Mouse (Mus musculus) intestine, embryonic 16.5 days (tissue): ENCODE results near the gene Maneal. TPM values are rescaled to one million over a fixed set of nuclear protein-coding genes. Genes with fewer than 3 reads are reported as not detected.

Experiments
- ATAC-seq: fragments of 200-750 bp; cut with Nextera tagmentation; 2 replicates; pipeline ENCODE4 v1.8.0; 2017; ENCODE audit warnings: moderate TSS enrichment, moderate library complexity
- H3K27ac ChIP-seq: fragments of 300-500 bp; sonication (generic); 2 replicates; pipeline ENCODE4 v1.5.1; 2014; ENCODE audit warnings: mild to moderate bottlenecking, low read length
- H3K27me3 ChIP-seq: fragments of 300-500 bp; sonication (generic); replicated peaks from 2 replicates; pipeline ENCODE4 v1.6.1; 2014; ENCODE audit warnings: low read length, control low read depth, mixed read lengths; ENCODE audit not compliant: control insufficient read depth, insufficient read depth
- H3K36me3 ChIP-seq: fragments of 300-500 bp; sonication (generic); 2 replicates; pipeline ENCODE4 v1.6.1; 2014; ENCODE audit warnings: low read length, control low read depth; ENCODE audit not compliant: control insufficient read depth, insufficient read depth
- H3K4me1 ChIP-seq: fragments of 300-500 bp; sonication (generic); 2 replicates; pipeline ENCODE4 v1.6.1; 2014; ENCODE audit warnings: low read length, control low read depth, mixed read lengths; ENCODE audit not compliant: control insufficient read depth, insufficient read depth
- H3K4me2 ChIP-seq: fragments of 300-500 bp; sonication (generic); 2 replicates; pipeline ENCODE4 v1.6.1; 2014; ENCODE audit warnings: low read depth, low read length, control low read depth
- H3K4me3 ChIP-seq: fragments of 300-500 bp; sonication (generic); 2 replicates; pipeline ENCODE4 v1.5.1; 2014; ENCODE audit warnings: mild to moderate bottlenecking, low read length
- H3K9ac ChIP-seq: fragments of 300-500 bp; sonication (generic); 2 replicates; pipeline ENCODE4 v1.6.1; 2014; ENCODE audit warnings: low read depth, low read length
- H3K9me3 ChIP-seq: fragments of 300-500 bp; sonication (generic); 2 replicates; pipeline ENCODE4 v1.6.1; 2016; ENCODE audit warnings: low read length, control low read depth; ENCODE audit not compliant: control insufficient read depth
- WGBS: fragments of 180-500 bp; shearing (Covaris S2); extraction: QIAGEN DNeasy Blood & Tissue Kit; methylation state at CpG from one replicate; pipeline ENCODE4 v1.1.7; 2014; 5-methylcytosine and 5-hydroxymethylcytosine counted together
- polyA plus RNA-seq: library from polyadenylated mRNA; unstranded; fragments of >200 nt; fragmentation: Nextera tagmentation; extraction: Ambion mirVana; gene quantifications from 2 replicates; pipeline ENCODE4 v1.2.1, GENCODE M21; 2015

Maneal gene
- polyA plus RNA-seq: 0.36 and 0.44 TPM in 2 replicates

- Histone ChIP-seq H3K4me3 (peak within 1 kb of the TSS; percentile 49), H3K27me3 (peaks cover 29% of the 10 kb centered on the region), H3K9me3 (no peaks in the 10 kb centered on the region), H3K4me1 (peaks cover 5% of the 10 kb centered on the region; the same call in 1 of the 2 replicates), H3K9ac (peak within 1 kb of the TSS; percentile 51; the same call in 1 of the 2 replicates), H3K4me2 (peak within 1 kb of the TSS; percentile 75), H3K36me3 (0 out of 2 replicates have a peak, but pooled peaks cover 4% of the 10 kb centered on the region), H3K27ac (no peak within 1 kb of the TSS)
- 7% methylated on average over 38 of the region's 77 CpGs for WGBS
- ATAC-seq: peak; percentile 18; the same call in 1 of the 2 replicates
These were observed at the start of gene Maneal for GRCm38 (mm10) chr4:124861283-124862188. Gene Maneal (minus strand): TSS chr4:124862171.

- Histone ChIP-seq H3K36me3 (no peaks in the 10 kb centered on the region), H3K4me2 (peak overlapping the region; percentile 38), H3K9ac (peak overlapping the region; percentile 7; the same call in 1 of the 2 replicates), H3K27me3 (0 out of 2 replicates have a peak, but pooled peaks cover 3% of the 10 kb centered on the region), H3K4me1 (peaks cover 8% of the 10 kb centered on the region; the same call in 1 of the 2 replicates), H3K9me3 (no peaks in the 10 kb centered on the region), H3K27ac (no peak overlapping the region), H3K4me3 (0 out of 2 replicates have a peak overlapping the region, but pooled peaks have one; percentile 17)
- ATAC-seq: peak; percentile 50
- 11% methylated on average over 21 of the region's 21 CpGs for WGBS
These were observed 44.2 kb upstream of the Maneal start for GRCm38 (mm10) chr4:124905971-124906822.

GRCm38 (mm10) chr4:124905417-124905816 is 43.4 kb upstream of the Maneal start:
- no peak for ATAC-seq
- no peaks in the 10 kb centered on the region for H3K9me3 ChIP-seq
- no peak overlapping the region for H3K9ac ChIP-seq
- H3K4me1 ChIP-seq: peaks cover 8% of the 10 kb centered on the region; the same call in 1 of the 2 replicates
- no peaks in the 10 kb centered on the region for H3K36me3 ChIP-seq
- 0 out of 2 replicates have a peak, but pooled peaks cover 3% of the 10 kb centered on the region for H3K27me3 ChIP-seq
- H3K27ac ChIP-seq: no peak overlapping the region
- H3K4me2 ChIP-seq: no peak overlapping the region
- WGBS: 56% methylated on average over 4 of the region's 4 CpGs
- no peak overlapping the region for H3K4me3 ChIP-seq

GRCm38 (mm10) chr4:124899906-124900305 is 37.9 kb upstream of the Maneal start:
- no peak overlapping the region for H3K4me2 ChIP-seq
- no peak for ATAC-seq
- no peak overlapping the region for H3K27ac ChIP-seq
- WGBS: 48% methylated on average over 5 of the region's 5 CpGs
- peaks cover 15% of the 10 kb centered on the region for H3K27me3 ChIP-seq
- H3K4me3 ChIP-seq: no peak overlapping the region
- H3K4me1 ChIP-seq: 0 out of 2 replicates have a peak, but pooled peaks cover under 1% of the 10 kb centered on the region
- H3K9me3 ChIP-seq: no peaks in the 10 kb centered on the region
- H3K9ac ChIP-seq: no peak overlapping the region
- no peaks in the 10 kb centered on the region for H3K36me3 ChIP-seq

GRCm38 (mm10) chr4:124898428-124898827 is 36.5 kb upstream of the Maneal start:
- 65% methylated on average over 10 of the region's 10 CpGs for WGBS

GRCm38 (mm10) chr4:124894508-124895428 is 32.8 kb upstream of the Maneal start:
- no peaks in the 10 kb centered on the region for H3K36me3 ChIP-seq

More at GRCm38 (mm10) chr4:124898428-124898827, 36.5 kb upstream of the Maneal start:
- Histone ChIP-seq H3K4me2 (no peak overlapping the region), H3K27me3 (peaks cover 27% of the 10 kb centered on the region), H3K9ac (no peak overlapping the region), H3K27ac (no peak overlapping the region), H3K36me3 (no peaks in the 10 kb centered on the region), H3K4me3 (no peak overlapping the region), H3K4me1 (peaks cover 6% of the 10 kb centered on the region), H3K9me3 (no peaks in the 10 kb centered on the region)
- no peak for ATAC-seq

GRCm38 (mm10) chr4:124893769-124894168 is 31.8 kb upstream of the Maneal start:
- Histone ChIP-seq H3K27ac (no peak overlapping the region), H3K27me3 (peaks cover 35% of the 10 kb centered on the region), H3K4me3 (no peak overlapping the region), H3K36me3 (no peaks in the 10 kb centered on the region), H3K9me3 (no peaks in the 10 kb centered on the region), H3K4me1 (peaks cover 6% of the 10 kb centered on the region), H3K4me2 (no peak overlapping the region), H3K9ac (no peak overlapping the region)
- ATAC-seq: no peak
- WGBS: 31% methylated on average over 6 of the region's 6 CpGs

More at GRCm38 (mm10) chr4:124894508-124895428, 32.8 kb upstream of the Maneal start:
- H3K9me3 ChIP-seq: no peaks in the 10 kb centered on the region
- H3K4me2 ChIP-seq: peak overlapping the region; percentile 82
- WGBS: 2% methylated on average over 80 of the region's 83 CpGs
- H3K9ac ChIP-seq: peak overlapping the region; percentile 29; the same call in 1 of the 2 replicates
- peak; percentile 33 for ATAC-seq
- no peak overlapping the region for H3K27ac ChIP-seq
- H3K4me1 ChIP-seq: peaks cover 6% of the 10 kb centered on the region
- H3K27me3 ChIP-seq: peaks cover 36% of the 10 kb centered on the region
- peak overlapping the region; percentile 45 for H3K4me3 ChIP-seq

- peaks cover 6% of the 10 kb centered on the region for H3K4me1 ChIP-seq
- H3K27ac ChIP-seq: no peak overlapping the region
- no peak for ATAC-seq
- H3K36me3 ChIP-seq: no peaks in the 10 kb centered on the region
- 77% methylated on average over 5 of the region's 5 CpGs for whole genome bisulfite sequencing
- H3K4me2 ChIP-seq: no peak overlapping the region
- H3K9ac ChIP-seq: no peak overlapping the region
- H3K27me3 ChIP-seq: peaks cover 39% of the 10 kb centered on the region
- no peaks in the 10 kb centered on the region for H3K9me3 ChIP-seq
- H3K4me3 ChIP-seq: no peak overlapping the region
These were observed 28.9 kb upstream of the Maneal start for GRCm38 (mm10) chr4:124890831-124891230.
